Mouse (Mus musculus): Measurements from ENCODE around the gene Gpr183.

GRCm38 (mm10) chr14:121912501-121912900 is 52.5 kb downstream of the Gpr183 start:
- TF ChIP-seq CTCF (IDR thresholded peaks at IDR 0.05; ENCODE audit: low read depth, low read length) (no peak), POLR2A (IDR thresholded peaks at IDR 0.05; ENCODE audit: extremely low read depth, insufficient read depth, low read length) (no peak)

Data from liver, adult 2 months (tissue).